Mouse (Mus musculus) layer of hippocampus, adult 8-10 months (tissue): ENCODE results near the gene Olfr786. TPM values are rescaled to one million over a fixed set of nuclear protein-coding genes. Genes with fewer than 3 reads are reported as not detected.

Experiments
- DNase-seq, 2 experiments: peaks; one replicate each; pipeline ENCODE4 v3.0.0; 2022; ENCODE audit warnings: low spot score in 2 of 2
- total RNA-seq, 4 experiments: library from RNA; stranded (reverse); gene quantifications; 2 replicates each; pipeline ENCODE4 v1.2.4; 2022

Olfr786 gene
- not detected for total RNA-seq

GRCm38 (mm10) chr10:129427006-129427405 lies at the start of gene Olfr786:
Olfr786 (plus strand) TSS chr10:129427306.
- no peak for DNase-seq

- DNase-seq: no peak
These were observed 43.3 kb upstream of the Olfr786 start, which contains the start of gene Olfr784 for GRCm38 (mm10) chr10:129383783-129384182. Olfr784 (plus strand) TSS chr10:129384083.

GRCm38 (mm10) chr10:129400892-129401291 lies 26.2 kb upstream of the Olfr786 start:
- no peak for DNase-seq

- no peak for DNase-seq
These were observed 22.0 kb upstream of the Olfr786 start, which contains the start of gene Olfr785 for GRCm38 (mm10) chr10:129405126-129405525. Olfr785 (plus strand) TSS chr10:129405426.

GRCm38 (mm10) chr10:129461562-129461961 lies 34.5 kb downstream of the Olfr786 start, which contains the start of gene Olfr787:
Olfr787 (plus strand) TSS chr10:129461862.
- no peak for DNase-seq

GRCm38 (mm10) chr10:129470698-129471097 lies 43.6 kb downstream of the Olfr786 start, which contains the start of gene Olfr788:
Olfr788 (plus strand) TSS chr10:129470998.
- DNase-seq: no peak

- no peak for DNase-seq
These were observed 46.1 kb downstream of the Olfr786 start for GRCm38 (mm10) chr10:129473256-129473655.

- no peak for DNase-seq
These were observed 46.6 kb downstream of the Olfr786 start for GRCm38 (mm10) chr10:129473723-129474122.

GRCm38 (mm10) chr10:129484452-129484851 lies 57.3 kb downstream of the Olfr786 start, which contains the start of gene Olfr789:
Olfr789 (plus strand) TSS chr10:129484752.
- no peak for DNase-seq

Other genes with a start within 250 kb of the Olfr786 start
- gene Olfr772, start 249.4 kb upstream of the Olfr786 start, total RNA-seq: not detected
- not detected for gene Olfr773, start 239.9 kb upstream of the Olfr786 start, total RNA-seq
- gene Olfr774, start 191.1 kb upstream of the Olfr786 start, total RNA-seq: not detected
- under 1 TPM in 1 of 4 experiments, not detected in 3; 0.12 TPM for gene Olfr775, start 178.9 kb upstream of the Olfr786 start, total RNA-seq
- gene Olfr776, start 168.2 kb upstream of the Olfr786 start, total RNA-seq: not detected
- gene Olfr777, start 155.8 kb upstream of the Olfr786 start, total RNA-seq: not detected
- gene Olfr780, start 109.2 kb upstream of the Olfr786 start, total RNA-seq: not detected
- not detected for gene Olfr781, start 98.5 kb upstream of the Olfr786 start, total RNA-seq
- not detected for gene Olfr782, start 78.5 kb upstream of the Olfr786 start, total RNA-seq
- gene Olfr784, start 43.2 kb upstream of the Olfr786 start, total RNA-seq: under 1 TPM in 3 of 4 experiments, not detected in 1; 0.14 to 0.23 (median 0.22) TPM
- not detected for gene Olfr785, start 21.9 kb upstream of the Olfr786 start, total RNA-seq
- not detected for gene Olfr787, start 34.6 kb downstream of the Olfr786 start, total RNA-seq
- not detected for gene Olfr788, start 43.7 kb downstream of the Olfr786 start, total RNA-seq
- gene Olfr789, start 57.4 kb downstream of the Olfr786 start, total RNA-seq: not detected
- not detected for gene Olfr790, start 71.2 kb downstream of the Olfr786 start, total RNA-seq
- gene Olfr791, start 94.5 kb downstream of the Olfr786 start, total RNA-seq: not detected
- gene Olfr792, start 111.9 kb downstream of the Olfr786 start, total RNA-seq: not detected
- gene Olfr794, start 140.3 kb downstream of the Olfr786 start, total RNA-seq: not detected
- gene Olfr796, start 185.3 kb downstream of the Olfr786 start, total RNA-seq: not detected
- gene Olfr798, start 200.6 kb downstream of the Olfr786 start, total RNA-seq: not detected
- gene Olfr799, start 210.2 kb downstream of the Olfr786 start, total RNA-seq: not detected
- not detected for gene Olfr800, start 230.4 kb downstream of the Olfr786 start, total RNA-seq
- gene Olfr801, start 246.6 kb downstream of the Olfr786 start, total RNA-seq: not detected